Mouse (Mus musculus): ENCODE measurements around the gene Cryab.

DNA sequence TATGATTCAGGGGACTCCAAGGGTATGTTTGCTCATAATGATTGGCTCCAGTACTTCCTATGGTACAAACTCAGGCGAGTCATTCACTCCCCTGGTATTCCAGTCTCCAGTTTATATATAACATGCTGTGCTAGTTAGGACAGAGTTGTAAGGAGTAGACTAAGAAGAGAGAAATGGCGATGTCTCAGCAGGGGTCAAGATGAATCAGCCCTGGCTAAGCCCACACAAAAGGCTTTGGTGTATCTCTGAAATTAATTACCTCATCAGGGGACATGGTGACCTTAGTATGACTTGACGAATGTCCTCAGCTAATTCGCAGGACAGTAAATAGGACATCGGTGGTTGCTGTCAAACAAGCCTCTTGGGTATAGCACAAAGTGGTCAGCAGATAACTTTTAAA is 5.6 kb downstream of the Cryab start:
- TF ChIP-seq CHD2 (IDR thresholded peaks at IDR 0.05; ENCODE audit: low read depth, low read length) (no peak), HCFC1 (IDR thresholded peaks at IDR 0.05; ENCODE audit: borderline replicate concordance, insufficient read depth, low read length) (no peak)
